Mouse (Mus musculus) v-Abl transformed pro-B cells (cell line): Measurements from ENCODE around the gene Stoml3.

Source experiments
- in situ Hi-C, 2 experiments: fragments of 400-800 bp; cut with MboI; formaldehyde crosslinking; loops; one replicate each; pipeline ENCODE4 v1.15.1; 2025; ENCODE audit not compliant: unreplicated experiment in 2 of 2

Stoml3 gene

DNA sequence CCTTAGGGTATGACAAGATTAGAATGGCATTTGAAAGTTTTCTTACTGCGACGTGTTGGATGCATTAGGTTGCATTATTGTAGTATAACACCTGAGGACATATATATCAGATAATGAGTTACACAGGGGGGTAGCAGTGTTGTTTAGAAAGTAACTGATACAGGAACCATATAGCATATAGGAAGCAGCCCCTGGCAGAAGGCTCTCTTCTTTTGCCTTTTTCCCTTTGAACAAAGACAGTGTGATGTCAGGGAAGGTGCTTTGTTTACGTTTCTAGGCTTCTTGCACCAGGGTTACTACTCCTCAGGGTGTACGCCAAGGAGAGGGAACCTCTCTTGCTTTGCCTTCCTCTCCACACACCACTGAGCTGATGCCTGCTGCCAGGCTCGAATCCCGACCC lies at the start of gene Stoml3:
Stoml3 (plus strand) TSS at position 301 of the 400 bp plus-strand sequence.
- in situ Hi-C loops, result no loop called here

DNA sequence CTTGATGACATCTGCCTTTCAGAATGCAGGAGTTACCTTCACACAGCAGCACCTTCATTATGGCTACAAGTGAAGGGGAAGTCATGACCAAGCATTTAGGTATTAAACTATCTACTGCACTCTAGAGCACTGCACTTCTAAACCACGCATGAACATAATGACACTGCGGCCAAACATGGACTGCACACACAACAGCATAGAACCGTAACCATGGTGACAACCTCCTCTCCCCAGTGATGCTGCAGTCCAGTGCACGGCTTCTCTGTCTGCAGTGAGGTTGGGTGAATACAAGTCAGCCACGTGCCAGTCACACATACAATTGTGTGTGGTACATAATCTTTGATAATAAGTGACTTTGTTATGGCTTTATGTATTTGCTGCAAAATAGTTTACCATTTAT lies 42.9 kb upstream of the Stoml3 start:
- in situ Hi-C loops, result loop anchor here (5.0 to 10.0 kb wide), 3 partner anchors 111 to 413 kb away; no protein-coding TSS in a partner anchor

DNA sequence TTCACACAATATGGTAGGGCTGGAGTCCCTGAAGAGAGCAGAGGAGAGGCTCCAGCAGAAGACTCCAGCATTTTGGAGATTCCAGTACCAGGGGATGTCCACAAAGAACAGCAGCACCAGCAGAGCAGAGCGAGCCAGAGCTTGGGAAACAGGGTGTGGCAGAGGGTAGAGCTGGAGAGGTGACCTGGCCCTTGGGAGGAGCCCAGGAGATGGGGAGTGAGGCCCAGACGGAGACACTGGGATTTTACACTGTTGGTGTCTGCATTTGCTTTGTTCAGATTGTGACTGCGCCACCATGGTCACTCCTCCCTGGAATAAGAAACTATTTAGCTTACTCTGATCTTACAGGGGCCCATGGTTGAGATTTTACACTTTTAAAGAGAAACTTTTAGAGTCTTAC lies 41.7 kb upstream of the Stoml3 start:
- in situ Hi-C loops, result loop anchor here (5.0 to 10.0 kb wide), 3 partner anchors 112 to 414 kb away; no protein-coding TSS in a partner anchor

- in situ Hi-C loops, result loop anchor here (5.0 to 10.0 kb wide), 3 partner anchors 113 to 416 kb away; no protein-coding TSS in a partner anchor
These were observed 40.2 kb upstream of the Stoml3 start for GRCm38 (mm10) chr3:53448208-53448607.

DNA sequence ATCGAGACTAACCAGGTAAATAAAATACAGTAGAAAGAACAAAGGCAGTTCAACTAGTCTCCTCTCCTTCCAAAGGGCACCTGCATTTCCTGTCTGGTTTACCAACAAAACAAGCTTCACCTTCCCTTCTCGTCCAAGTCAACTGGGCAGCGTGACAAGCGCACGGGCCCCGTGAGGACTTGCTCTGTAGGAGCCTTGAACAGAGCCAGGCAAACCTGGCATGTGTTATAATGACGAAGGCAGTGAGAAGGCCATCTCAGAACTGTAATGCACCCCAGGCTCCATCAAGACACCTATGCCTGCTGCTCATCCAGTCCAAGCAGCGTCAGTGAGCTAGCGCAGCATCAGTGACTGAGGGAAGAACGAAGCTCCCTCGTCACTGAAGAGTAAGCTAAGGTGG lies 37.8 kb upstream of the Stoml3 start:
- in situ Hi-C loops, result loop anchor here (10.0 to 25.0 kb wide), 3 partner anchors 1196 to 1963 kb away; partner anchors contain the start of gene Rab33b (in 1 of the 2)

GRCm38 (mm10) chr3:53452351-53452750 lies 36.1 kb upstream of the Stoml3 start:
- in situ Hi-C loops, result loop anchor here (10.0 to 25.0 kb wide), 3 partner anchors 1198 to 1965 kb away; partner anchors contain the start of gene Rab33b (in 1 of the 2)

DNA sequence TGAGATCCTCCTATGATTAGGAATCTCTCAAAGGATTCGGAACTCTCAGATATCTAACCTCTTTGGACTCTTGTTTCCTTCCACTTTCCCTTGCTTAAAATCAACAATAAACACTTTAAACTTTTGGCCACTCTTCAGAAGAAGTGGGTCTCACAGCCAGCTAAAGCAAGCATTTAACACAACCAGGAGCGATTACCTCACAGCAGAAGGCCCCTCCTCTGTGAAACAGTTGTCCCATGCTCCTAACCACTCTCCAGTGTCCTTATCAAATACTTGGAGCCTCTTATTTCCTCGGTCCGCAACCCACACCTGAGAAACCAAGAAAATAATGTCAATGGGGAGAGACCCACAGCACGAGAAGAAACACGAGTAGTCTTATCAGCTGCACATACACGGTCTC lies 35.1 kb upstream of the Stoml3 start:
- in situ Hi-C loops, result loop anchor here (10.0 to 25.0 kb wide), 3 partner anchors 1199 to 1966 kb away; partner anchors contain the start of gene Rab33b (in 1 of the 2)

- in situ Hi-C loops, result loop anchor here (10.0 to 25.0 kb wide), 3 partner anchors 1199 to 1967 kb away; partner anchors contain the start of gene Rab33b (in 1 of the 2)
These were observed 34.4 kb upstream of the Stoml3 start for GRCm38 (mm10) chr3:53454005-53454404.

GRCm38 (mm10) chr3:53454561-53454960 lies 33.9 kb upstream of the Stoml3 start:
- in situ Hi-C loops, result loop anchor here (10.0 to 25.0 kb wide), 3 partner anchors 1200 to 1967 kb away; partner anchors contain the start of gene Rab33b (in 1 of the 2)

DNA sequence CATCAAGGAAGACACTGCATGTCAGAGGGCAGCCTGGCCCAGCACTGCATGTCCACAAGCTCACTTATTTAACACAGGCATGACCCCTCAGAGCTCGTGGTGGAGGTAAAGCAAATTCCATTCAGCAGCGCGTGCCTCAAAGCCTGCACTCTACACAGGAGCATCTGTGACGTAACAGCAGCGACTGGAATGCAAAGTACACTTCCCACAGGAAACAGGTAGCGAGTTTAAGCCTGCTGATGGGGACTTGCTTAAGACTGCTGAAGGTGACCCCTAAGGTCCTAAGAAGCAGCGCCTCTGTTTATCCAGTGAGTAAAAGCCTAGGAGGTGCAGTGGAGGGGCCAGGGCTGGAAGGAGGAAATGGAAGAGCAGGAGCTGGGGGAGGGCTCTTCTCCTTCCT lies 33.5 kb upstream of the Stoml3 start:
- in situ Hi-C loops, result loop anchor here (10.0 to 25.0 kb wide), 3 partner anchors 1200 to 1968 kb away; partner anchors contain the start of gene Rab33b (in 1 of the 2)

GRCm38 (mm10) chr3:53457750-53458149 lies 30.7 kb upstream of the Stoml3 start:
- in situ Hi-C loops, result loop anchor here (10.0 to 25.0 kb wide), 3 partner anchors 1203 to 1970 kb away; partner anchors contain the start of gene Rab33b (in 1 of the 2)

DNA sequence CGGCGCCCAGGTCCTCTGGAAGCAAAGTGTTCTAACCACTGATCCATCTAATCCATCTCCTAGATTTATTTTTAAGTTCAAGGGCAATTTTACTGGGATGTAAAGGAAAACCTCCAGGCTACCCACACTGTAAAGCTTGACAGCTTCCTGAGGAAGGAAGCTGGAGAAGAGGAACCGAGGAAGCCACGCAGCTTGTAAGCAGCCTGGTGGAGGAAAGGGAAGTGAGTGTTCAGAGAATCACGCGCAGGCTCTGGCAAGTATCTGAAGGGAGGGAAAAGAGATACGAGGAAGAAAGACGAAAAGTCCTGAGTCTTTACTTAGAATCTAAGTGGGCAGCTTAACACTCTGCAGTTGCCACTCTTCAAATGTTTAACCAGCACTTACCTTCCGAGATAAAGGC lies 28.3 kb upstream of the Stoml3 start:
- in situ Hi-C loops, result loop anchor here (25.0 kb wide), 2 partner anchors 1948 to 1973 kb away; partner anchors contain the start of gene Rab33b (in 1 of the 2)

DNA sequence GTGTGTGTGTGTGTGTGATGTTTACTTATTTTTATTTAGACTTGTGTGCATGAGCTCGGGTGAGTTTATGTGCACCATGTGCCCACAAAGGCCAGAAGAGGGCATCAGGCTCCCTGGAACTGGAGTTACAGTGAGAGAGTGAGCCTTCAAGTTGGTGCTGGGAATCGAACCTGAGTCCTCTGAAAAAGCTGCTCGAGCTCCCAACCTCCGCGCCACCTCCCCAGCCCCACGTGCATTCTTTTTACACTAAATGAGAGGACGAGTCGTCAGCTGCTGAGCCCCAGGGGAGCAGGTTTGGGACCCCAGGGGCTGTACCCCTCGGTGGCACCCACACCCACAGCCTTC lies 25.8 kb upstream of the Stoml3 start:
- in situ Hi-C loops, result loop anchor here (25.0 kb wide), 2 partner anchors 1950 to 1975 kb away; partner anchors contain the start of gene Rab33b (in 1 of the 2)

DNA sequence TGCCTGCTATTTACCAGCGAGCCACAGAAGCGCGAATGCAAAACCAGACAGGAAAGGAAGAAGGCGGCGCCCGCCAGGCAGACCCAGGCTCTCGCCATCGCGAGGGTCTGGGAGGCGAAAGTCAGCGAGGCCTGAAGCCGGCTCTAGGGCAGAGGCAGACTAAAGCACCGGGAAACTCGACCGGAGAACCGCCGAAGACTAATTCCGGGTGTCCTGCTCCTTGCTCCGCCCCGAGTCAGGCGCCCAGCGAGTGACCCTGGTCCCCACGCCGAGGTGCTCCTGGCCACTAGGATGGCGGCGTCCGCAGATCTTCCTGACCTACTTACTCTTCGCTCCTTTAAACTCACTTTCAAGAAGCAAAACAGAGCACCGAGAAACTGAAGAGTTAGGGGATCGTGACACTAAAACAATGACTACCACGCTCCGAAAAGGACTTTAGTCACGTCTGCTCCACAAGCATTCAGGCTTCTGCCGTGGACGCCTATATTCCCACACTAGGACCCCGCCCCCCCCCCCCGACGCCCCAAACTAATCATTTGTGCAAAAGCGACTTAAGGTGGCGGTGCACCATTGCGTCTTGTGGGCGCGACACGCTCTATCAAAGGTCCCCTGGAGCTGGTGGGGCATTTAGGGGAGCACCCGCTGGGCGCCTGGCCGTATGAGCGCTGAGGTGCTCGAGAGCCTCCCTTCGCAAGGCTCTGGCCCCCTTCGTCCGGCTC lies 25.2 kb upstream of the Stoml3 start, which contains the start of the genes Nhlrc3 and Proser1:
Nhlrc3 (minus strand) TSS at position 287 of the 719 bp plus-strand sequence.
Proser1 (plus strand) TSS at position 621 of the 719 bp plus-strand sequence.
- in situ Hi-C loops, result loop anchor here (25.0 kb wide), 2 partner anchors 1951 to 1976 kb away; partner anchors contain the start of gene Rab33b (in 1 of the 2)

- in situ Hi-C loops, result loop anchor here (25.0 kb wide), 2 partner anchors 1951 to 1976 kb away; partner anchors contain the start of gene Rab33b (in 1 of the 2)
These were observed 24.7 kb upstream of the Stoml3 start for GRCm38 (mm10) chr3:53463765-53464114.

DNA sequence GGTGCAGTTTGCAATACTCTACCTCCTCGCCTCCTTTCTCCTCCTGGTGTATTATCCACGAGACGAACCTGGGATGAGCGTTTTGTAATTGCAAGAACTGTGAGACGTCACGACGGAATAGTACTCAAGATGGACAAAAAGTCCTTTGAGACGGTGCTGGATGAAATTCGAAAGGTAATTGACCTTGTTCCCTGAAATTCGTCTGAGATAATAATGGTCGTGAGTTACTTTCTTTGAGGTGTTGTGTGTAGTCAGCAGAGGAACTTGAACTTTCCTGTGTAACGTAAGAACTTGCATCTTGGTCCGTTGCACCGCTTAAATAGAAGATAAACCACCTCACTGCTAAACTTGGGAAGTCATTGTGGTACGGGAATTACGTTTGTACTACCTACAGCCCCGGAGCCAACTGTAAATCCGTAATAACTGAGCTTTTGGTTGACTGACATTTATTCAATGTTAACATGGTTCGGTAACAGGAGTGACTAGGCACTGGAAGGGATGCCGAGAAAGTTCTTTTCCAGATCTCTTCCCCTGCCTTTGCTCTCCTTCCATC lies 24.2 kb upstream of the Stoml3 start:
- in situ Hi-C loops, result loop anchor here (25.0 kb wide), 2 partner anchors 1952 to 1977 kb away; partner anchors contain the start of gene Rab33b (in 1 of the 2)

DNA sequence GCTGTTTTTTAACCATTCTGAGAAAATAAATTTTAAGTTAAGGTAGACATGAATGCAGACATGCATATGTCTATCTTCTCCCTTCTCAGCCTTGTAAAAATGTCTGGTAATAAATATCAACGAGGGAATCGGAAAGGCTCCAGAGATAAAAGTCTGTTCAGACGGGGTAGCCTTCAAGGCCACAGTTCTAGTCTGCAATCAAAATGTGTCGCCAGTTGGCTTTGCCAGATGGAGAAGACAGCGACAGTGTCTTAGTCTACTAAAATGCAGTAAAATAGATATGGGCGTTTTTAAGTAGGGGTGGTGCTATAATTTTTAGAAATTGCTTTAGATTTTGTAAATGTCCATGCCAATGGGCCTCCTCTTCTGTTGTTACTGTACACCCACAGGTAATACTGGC lies 23.1 kb upstream of the Stoml3 start:
- in situ Hi-C loops, result loop anchor here (25.0 kb wide), 2 partner anchors 1953 to 1978 kb away; partner anchors contain the start of gene Rab33b (in 1 of the 2)

- in situ Hi-C loops, result loop anchor here (25.0 kb wide), 2 partner anchors 1954 to 1979 kb away; partner anchors contain the start of gene Rab33b (in 1 of the 2)
These were observed 22.0 kb upstream of the Stoml3 start for GRCm38 (mm10) chr3:53466481-53466880.

GRCm38 (mm10) chr3:53467356-53467755 lies 21.1 kb upstream of the Stoml3 start:
- in situ Hi-C loops, result loop anchor here (25.0 kb wide), 2 partner anchors 1955 to 1980 kb away; partner anchors contain the start of gene Rab33b (in 1 of the 2)

GRCm38 (mm10) chr3:53469650-53470049 lies 18.8 kb upstream of the Stoml3 start:
- in situ Hi-C loops, result loop anchor here (25.0 kb wide), 2 partner anchors 1957 to 1982 kb away; partner anchors contain the start of gene Rab33b (in 1 of the 2)
